Mouse (Mus musculus): ENCODE measurements around the gene Afmid.
A peak's percentile ranks its signal among the peaks of the same experiment; 100 is the strongest.

The Afmid gene

DNA sequence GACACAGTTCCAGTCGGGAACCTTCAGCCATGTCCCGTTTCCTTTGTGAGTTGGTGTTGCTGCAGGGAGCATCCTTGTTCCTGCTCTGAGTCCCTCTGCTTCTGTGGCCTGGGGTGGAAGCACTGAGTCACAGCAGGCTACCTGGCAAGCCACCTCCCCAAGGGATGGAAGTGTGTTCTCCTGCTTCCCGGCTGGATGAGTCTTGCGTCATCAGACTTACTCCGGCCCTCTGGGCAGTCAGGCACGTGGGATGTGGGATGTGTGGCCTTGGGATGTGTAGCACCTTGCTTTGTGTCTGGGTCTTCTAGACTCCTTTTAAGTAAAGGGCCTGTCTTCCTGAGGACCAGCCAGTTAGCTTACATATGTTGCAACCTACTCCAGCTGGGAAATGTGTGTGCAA, 54.0 kb downstream of the Afmid start:
- DNase-seq (ENCODE audit: low read depth, low spot score) = peak; percentile 68

DNA sequence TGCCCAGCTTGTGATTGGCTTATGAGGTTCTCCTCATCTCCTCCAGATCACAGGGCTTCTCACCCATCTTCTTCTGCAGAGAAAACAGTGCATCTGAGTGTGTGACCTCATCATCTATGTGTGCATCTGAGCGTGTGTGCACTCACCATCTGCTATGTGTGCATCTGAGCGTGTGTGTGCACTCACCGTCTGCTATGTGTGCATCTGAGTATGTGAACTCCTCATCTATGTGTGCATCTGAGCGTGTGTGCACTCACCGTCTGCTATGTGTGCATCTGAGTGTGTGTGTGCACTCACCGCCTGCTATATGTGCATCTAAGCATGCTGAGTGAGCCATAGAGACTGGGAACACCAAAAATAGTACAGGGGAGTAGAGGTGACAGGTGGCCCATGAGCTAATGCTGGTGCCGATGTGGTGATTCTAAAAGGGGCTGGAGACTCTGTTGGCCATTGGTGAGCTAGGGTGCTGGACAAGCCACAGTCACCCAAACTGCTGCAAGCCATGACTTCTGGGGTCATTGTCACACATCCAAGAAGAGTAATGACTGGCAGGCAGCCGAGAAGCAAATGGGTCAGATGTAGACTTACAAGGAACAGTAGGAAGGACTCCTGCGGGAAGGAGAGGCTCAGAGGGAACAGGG, 54.7 kb downstream of the Afmid start:
- no peak for DNase-seq (ENCODE audit: low read depth, low spot score)

DNA sequence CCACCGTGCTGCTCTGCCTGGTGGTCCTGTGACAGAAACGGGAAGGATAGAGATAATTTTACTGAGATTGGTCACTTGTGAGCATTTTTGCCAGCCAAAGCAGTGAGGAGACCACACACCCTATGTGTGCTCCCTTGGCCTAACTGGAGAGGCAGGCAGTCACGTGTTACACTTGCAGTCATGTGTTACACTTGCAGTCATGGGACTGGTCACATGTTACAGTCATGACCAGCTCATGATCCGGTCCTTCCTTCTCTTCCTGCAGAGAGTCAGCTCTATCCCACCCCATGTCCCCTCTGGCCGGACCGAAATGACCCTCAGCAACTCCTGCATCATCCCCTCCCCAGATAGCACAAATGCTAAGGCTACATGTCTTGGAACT, 55.2 kb downstream of the Afmid start:
- DNase-seq (ENCODE audit: low read depth, low spot score) = no peak

DNA sequence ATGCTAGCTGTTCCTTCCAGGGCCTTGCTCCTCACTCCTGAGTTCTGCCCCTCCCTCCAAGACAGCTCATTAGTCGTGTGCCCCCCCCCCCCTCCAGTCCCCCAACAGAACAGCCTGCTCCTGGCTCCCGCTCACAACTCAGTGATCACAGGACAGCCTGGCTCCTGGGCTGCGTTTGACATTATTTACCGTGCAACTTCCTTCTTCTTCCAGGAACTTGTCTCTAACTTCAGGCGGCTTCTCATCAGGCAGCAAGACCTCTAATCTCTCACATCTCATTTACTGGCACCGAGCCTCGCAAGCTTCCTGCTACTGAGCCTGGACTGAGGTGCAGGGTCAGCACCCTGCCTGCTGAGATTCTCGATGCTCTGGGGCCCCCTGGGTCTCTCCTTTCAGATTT, 56.1 kb downstream of the Afmid start:
- no peak for DNase-seq (ENCODE audit: low read depth, low spot score)

DNA sequence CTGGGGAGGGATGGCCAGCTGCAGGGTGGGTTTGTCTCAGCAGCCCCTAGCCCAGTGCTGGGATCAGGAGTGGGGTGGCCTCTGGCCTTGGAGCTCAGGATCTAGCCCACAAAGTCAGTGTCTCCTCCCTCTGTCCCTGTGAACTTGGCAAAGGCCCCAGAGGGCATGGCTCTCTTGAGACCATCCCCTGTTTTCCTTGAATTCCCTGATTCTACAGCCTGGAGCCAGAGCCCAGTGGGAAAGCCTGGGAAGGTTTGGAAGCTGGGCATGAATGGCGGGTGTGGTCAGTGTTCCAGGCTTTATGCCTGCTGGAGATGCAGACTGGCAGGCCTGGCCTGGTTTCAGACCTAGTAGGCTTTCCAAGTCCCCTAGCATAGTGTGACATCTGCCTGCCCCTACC, 56.5 kb downstream of the Afmid start:
- DNase-seq (ENCODE audit: low read depth, low spot score) = no peak

DNA sequence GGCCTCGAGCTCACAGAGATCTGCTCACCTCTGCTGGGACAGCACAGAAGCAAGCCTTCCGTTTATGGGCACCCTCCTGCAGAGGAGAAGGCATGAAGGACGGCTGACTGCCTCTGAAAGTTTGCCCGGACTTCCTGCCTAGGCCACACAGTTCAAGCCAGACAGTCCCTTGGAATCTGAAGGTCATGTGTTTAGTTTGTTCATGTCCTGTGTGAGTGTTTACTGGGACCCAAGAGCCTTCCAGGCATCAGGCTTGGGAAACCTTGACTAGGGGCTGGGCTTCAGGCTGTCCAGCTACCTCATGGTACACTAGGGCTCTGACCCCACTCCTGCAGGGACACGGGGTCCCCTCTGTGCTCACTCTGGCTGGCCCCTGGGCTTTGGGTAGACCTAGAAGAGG, 60.3 kb downstream of the Afmid start:
- DNase-seq (ENCODE audit: low read depth, low spot score) = no peak

DNA sequence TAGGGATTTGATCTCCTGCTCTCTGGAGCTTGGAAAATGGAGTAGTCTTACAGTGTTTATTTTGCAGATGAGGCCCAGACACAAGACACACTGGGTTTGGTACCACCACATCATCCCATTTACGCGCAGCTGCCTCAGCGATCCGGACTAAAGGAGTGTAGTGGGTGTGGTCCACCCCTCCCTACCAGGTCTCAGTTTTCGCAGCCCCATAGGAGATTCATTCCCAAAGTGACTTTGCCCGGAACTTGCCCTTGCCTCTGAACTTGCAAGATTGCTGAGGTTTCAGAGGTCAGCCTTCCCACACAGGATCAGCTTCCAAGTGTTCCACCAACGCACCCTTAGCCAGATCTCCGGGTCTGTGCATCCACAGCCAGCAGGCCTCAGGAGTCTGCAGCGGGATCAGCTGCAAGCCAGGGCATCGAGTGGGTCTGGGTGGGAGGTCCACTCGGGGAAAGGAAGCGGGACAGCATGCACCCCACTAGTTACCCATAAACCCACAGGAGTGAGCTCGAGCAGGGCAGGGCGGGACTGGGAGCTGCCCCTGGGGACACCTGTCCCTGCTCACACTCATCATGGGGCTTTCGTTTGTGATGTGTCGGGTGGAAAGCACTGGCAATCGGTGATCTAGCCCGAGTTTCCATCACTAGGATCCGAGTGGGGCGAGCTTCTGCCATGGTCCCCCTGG, 62.6 kb downstream of the Afmid start:
- DNase-seq (ENCODE audit: low read depth, low spot score) = peak; percentile 95

DNA sequence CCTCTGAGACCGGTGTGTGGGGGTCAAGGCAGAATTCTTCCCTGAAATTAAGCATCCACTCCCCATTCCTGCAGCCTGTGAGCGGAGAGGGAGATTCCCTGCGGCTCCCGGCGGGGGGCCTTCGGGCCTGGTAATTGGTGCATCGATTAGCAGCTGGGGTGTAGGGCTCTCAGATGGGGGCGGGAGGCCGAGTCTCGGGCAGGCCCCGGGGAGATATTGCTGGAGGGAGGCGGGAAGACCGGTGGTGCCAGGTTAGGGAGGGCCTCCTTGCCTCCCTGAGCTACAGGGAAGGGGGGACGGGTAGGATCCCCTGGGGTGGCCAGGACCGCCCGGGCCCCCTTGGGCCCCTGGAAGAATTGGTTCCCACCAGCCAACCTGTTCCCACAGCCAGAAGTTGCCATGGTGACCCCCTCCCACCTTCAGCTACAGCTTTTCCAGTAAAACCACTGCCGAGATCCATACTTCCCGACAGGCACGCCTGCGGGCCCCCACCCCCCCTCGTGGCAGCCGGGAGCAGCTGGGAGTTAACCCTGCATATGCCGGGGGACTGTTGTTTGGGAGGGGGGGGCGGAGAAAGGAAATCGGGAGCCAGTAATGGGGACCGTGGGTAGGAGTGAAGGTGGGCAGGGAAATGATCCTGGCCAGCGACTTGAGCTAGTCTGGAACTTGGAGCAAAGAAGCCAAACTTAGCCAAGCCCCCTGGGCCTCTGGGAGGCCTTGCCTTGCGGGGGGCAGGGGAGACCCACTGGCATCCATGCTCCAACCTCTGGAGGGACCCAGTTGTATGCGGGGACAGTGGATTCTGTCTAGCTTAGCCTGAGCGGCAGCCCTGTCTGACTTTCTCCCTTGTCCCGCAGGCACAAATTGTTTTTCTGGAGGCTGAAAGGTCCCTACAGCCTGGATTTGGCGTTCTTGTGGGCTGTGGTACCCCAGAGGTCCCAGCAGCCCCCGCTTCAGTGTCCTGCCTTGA, 63.4 kb downstream of the Afmid start:
- DNase-seq (ENCODE audit: low read depth, low spot score) = peak; percentile 92

All from ES-CJ7 (cell line).